Mouse (Mus musculus): Measurements from ENCODE around the gene Cse1l. TPM values are rescaled to one million over a fixed set of nuclear protein-coding genes. Genes with fewer than 3 reads are reported as not detected.

The Cse1l gene
- polyA plus RNA-seq (2016; fragmentation: Nextera tagmentation; extraction: Ambion mirVana): 147 and 155 TPM in 2 replicates

GRCm38 (mm10) chr2:166905711-166906522 lies at the start of gene Cse1l:
Gene Cse1l, plus strand, starts transcription at chr2:166906040.
- H3K9me3 ChIP-seq: no peaks in the 10 kb centered on the region
- H3K27me3 ChIP-seq (ENCODE audit: insufficient read depth, poor library complexity, severe bottlenecking): no peaks in the 10 kb centered on the region
- peaks cover 12% of the 10 kb centered on the region for H3K36me3 ChIP-seq
- peak within 1 kb of the TSS; percentile 84 for H3K4me3 ChIP-seq
- peak; percentile 99 for DNase-seq (ENCODE audit: low spot score)
- peaks cover 18% of the 10 kb centered on the region for H3K4me1 ChIP-seq
- H3K27ac ChIP-seq: peak within 1 kb of the TSS; percentile 98
- under 1% methylated on average over 77 of the region's 80 CpGs for WGBS

GRCm38 (mm10) chr2:166856366-166856765 lies 49.5 kb upstream of the Cse1l start:
- no peak for DNase-seq (ENCODE audit: low spot score)
- WGBS: 91% methylated on average over 6 of the region's 6 CpGs
- peaks cover 95% of the 10 kb centered on the region for H3K36me3 ChIP-seq
- H3K4me3 ChIP-seq: no peak overlapping the region
- no peak overlapping the region for H3K27ac ChIP-seq
- H3K4me1 ChIP-seq: 0 out of 2 replicates have a peak, but pooled peaks cover 4% of the 10 kb centered on the region
- H3K9me3 ChIP-seq: no peaks in the 10 kb centered on the region
- H3K27me3 ChIP-seq (ENCODE audit: insufficient read depth, poor library complexity, severe bottlenecking): no peaks in the 10 kb centered on the region

- no peak for DNase-seq (ENCODE audit: low spot score)
- 78% methylated on average over 2 of the region's 2 CpGs for WGBS
- H3K36me3 ChIP-seq: peaks cover 95% of the 10 kb centered on the region
- H3K27me3 ChIP-seq (ENCODE audit: insufficient read depth, poor library complexity, severe bottlenecking): no peaks in the 10 kb centered on the region
- H3K4me1 ChIP-seq: peaks cover 11% of the 10 kb centered on the region
- no peak overlapping the region for H3K4me3 ChIP-seq
- no peaks in the 10 kb centered on the region for H3K9me3 ChIP-seq
- no peak overlapping the region for H3K27ac ChIP-seq
Measured at GRCm38 (mm10) chr2:166857118-166857517, 48.7 kb upstream of the Cse1l start.

- H3K4me3 ChIP-seq: no peak overlapping the region
- 87% methylated on average over 7 of the region's 7 CpGs for WGBS
- H3K27ac ChIP-seq: no peak overlapping the region
- H3K4me1 ChIP-seq: peaks cover 9% of the 10 kb centered on the region
- no peaks in the 10 kb centered on the region for H3K27me3 ChIP-seq (ENCODE audit: insufficient read depth, poor library complexity, severe bottlenecking)
- H3K9me3 ChIP-seq: no peaks in the 10 kb centered on the region
- H3K36me3 ChIP-seq: peaks cover 94% of the 10 kb centered on the region
- DNase-seq (ENCODE audit: low spot score): no peak
Measured at GRCm38 (mm10) chr2:166859214-166859613, 46.6 kb upstream of the Cse1l start.

- no peak for DNase-seq (ENCODE audit: low spot score)
- WGBS: 31% methylated on average over 3 of the region's 3 CpGs
- no peak overlapping the region for H3K4me3 ChIP-seq
- peaks cover 30% of the 10 kb centered on the region for H3K4me1 ChIP-seq
- no peaks in the 10 kb centered on the region for H3K27me3 ChIP-seq (ENCODE audit: insufficient read depth, poor library complexity, severe bottlenecking)
- no peaks in the 10 kb centered on the region for H3K9me3 ChIP-seq
- H3K36me3 ChIP-seq: peaks cover 96% of the 10 kb centered on the region
- no peak overlapping the region for H3K27ac ChIP-seq
Measured at GRCm38 (mm10) chr2:166862505-166862904, 43.3 kb upstream of the Cse1l start.

- H3K9me3 ChIP-seq: no peaks in the 10 kb centered on the region
- no peak overlapping the region for H3K4me3 ChIP-seq
- H3K36me3 ChIP-seq: peaks cover 97% of the 10 kb centered on the region
- H3K4me1 ChIP-seq: peaks cover 30% of the 10 kb centered on the region
- WGBS: 56% methylated on average over 10 of the region's 10 CpGs
- no peaks in the 10 kb centered on the region for H3K27me3 ChIP-seq (ENCODE audit: insufficient read depth, poor library complexity, severe bottlenecking)
- no peak for DNase-seq (ENCODE audit: low spot score)
- 0 out of 2 replicates have a peak overlapping the region, but pooled peaks have one; percentile 17 for H3K27ac ChIP-seq
Measured at GRCm38 (mm10) chr2:166865476-166865875, 40.4 kb upstream of the Cse1l start.

GRCm38 (mm10) chr2:166870271-166870865 lies 35.5 kb upstream of the Cse1l start:
- H3K9me3 ChIP-seq: no peaks in the 10 kb centered on the region
- no peak overlapping the region for H3K4me3 ChIP-seq
- peaks cover 17% of the 10 kb centered on the region for H3K4me1 ChIP-seq
- H3K27ac ChIP-seq: no peak overlapping the region; the same call in 1 of the 2 replicates
- peaks cover 97% of the 10 kb centered on the region for H3K36me3 ChIP-seq
- H3K27me3 ChIP-seq (ENCODE audit: insufficient read depth, poor library complexity, severe bottlenecking): no peaks in the 10 kb centered on the region
- 91% methylated on average over 20 of the region's 20 CpGs for WGBS
- no peak for DNase-seq (ENCODE audit: low spot score)

GRCm38 (mm10) chr2:166870899-166871298 lies 34.9 kb upstream of the Cse1l start:
- WGBS: 78% methylated on average over 10 of the region's 10 CpGs
- Histone ChIP-seq H3K9me3 (no peaks in the 10 kb centered on the region), H3K4me3 (no peak overlapping the region), H3K4me1 (peaks cover 12% of the 10 kb centered on the region), H3K36me3 (peaks cover 96% of the 10 kb centered on the region), H3K27ac (no peak overlapping the region; the same call in 1 of the 2 replicates), H3K27me3 (ENCODE audit: insufficient read depth, poor library complexity, severe bottlenecking) (no peaks in the 10 kb centered on the region)
- no peak for DNase-seq (ENCODE audit: low spot score)

- H3K27me3 ChIP-seq (ENCODE audit: insufficient read depth, poor library complexity, severe bottlenecking): no peaks in the 10 kb centered on the region
- peaks cover 93% of the 10 kb centered on the region for H3K36me3 ChIP-seq
- WGBS: 88% methylated on average over 10 of the region's 10 CpGs
- H3K4me3 ChIP-seq: no peak overlapping the region
- no peaks in the 10 kb centered on the region for H3K9me3 ChIP-seq
- H3K4me1 ChIP-seq: peaks cover 7% of the 10 kb centered on the region; the same call in 1 of the 2 replicates
- H3K27ac ChIP-seq: no peak overlapping the region
- no peak for DNase-seq (ENCODE audit: low spot score)
Measured at GRCm38 (mm10) chr2:166874675-166875280, 31.1 kb upstream of the Cse1l start.

GRCm38 (mm10) chr2:166875561-166875960 lies 30.3 kb upstream of the Cse1l start:
- Histone ChIP-seq H3K27ac (no peak overlapping the region), H3K4me1 (peaks cover 7% of the 10 kb centered on the region; the same call in 1 of the 2 replicates), H3K36me3 (peaks cover 88% of the 10 kb centered on the region), H3K27me3 (ENCODE audit: insufficient read depth, poor library complexity, severe bottlenecking) (no peaks in the 10 kb centered on the region), H3K9me3 (no peaks in the 10 kb centered on the region), H3K4me3 (no peak overlapping the region)
- 90% methylated on average over 6 of the region's 6 CpGs for WGBS
- no peak for DNase-seq (ENCODE audit: low spot score)

GRCm38 (mm10) chr2:166876331-166876730 lies 29.5 kb upstream of the Cse1l start:
- Histone ChIP-seq H3K36me3 (peaks cover 88% of the 10 kb centered on the region), H3K27ac (no peak overlapping the region)

GRCm38 (mm10) chr2:166885066-166885465 lies 20.8 kb upstream of the Cse1l start:
- no peak overlapping the region for H3K4me3 ChIP-seq
- H3K36me3 ChIP-seq: peaks cover 47% of the 10 kb centered on the region
- H3K27me3 ChIP-seq (ENCODE audit: insufficient read depth, poor library complexity, severe bottlenecking): no peaks in the 10 kb centered on the region
- no peaks in the 10 kb centered on the region for H3K4me1 ChIP-seq
- H3K27ac ChIP-seq: no peak overlapping the region
- 88% methylated on average over 7 of the region's 7 CpGs for WGBS
- no peaks in the 10 kb centered on the region for H3K9me3 ChIP-seq
- no peak for DNase-seq (ENCODE audit: low spot score)

More at GRCm38 (mm10) chr2:166876331-166876730, 29.5 kb upstream of the Cse1l start:
- Histone ChIP-seq H3K4me1 (peaks cover 2% of the 10 kb centered on the region; the same call in 1 of the 2 replicates), H3K4me3 (no peak overlapping the region), H3K9me3 (no peaks in the 10 kb centered on the region), H3K27me3 (ENCODE audit: insufficient read depth, poor library complexity, severe bottlenecking) (no peaks in the 10 kb centered on the region)
- DNase-seq (ENCODE audit: low spot score): no peak
- WGBS: 94% methylated on average over 10 of the region's 10 CpGs

GRCm38 (mm10) chr2:166885619-166886018 lies 20.2 kb upstream of the Cse1l start:
- no peaks in the 10 kb centered on the region for H3K27me3 ChIP-seq (ENCODE audit: insufficient read depth, poor library complexity, severe bottlenecking)
- H3K9me3 ChIP-seq: no peaks in the 10 kb centered on the region
- H3K36me3 ChIP-seq: peaks cover 51% of the 10 kb centered on the region
- no peak overlapping the region for H3K4me3 ChIP-seq
- no peak overlapping the region for H3K27ac ChIP-seq
- no peak for DNase-seq (ENCODE audit: low spot score)
- WGBS: 74% methylated on average over 10 of the region's 10 CpGs
- no peaks in the 10 kb centered on the region for H3K4me1 ChIP-seq
